Mouse (Mus musculus) neural tube, embryonic 14.5 days (tissue): ENCODE data around the gene Trabd2b. TPM values are rescaled to one million over a fixed set of nuclear protein-coding genes. Genes with fewer than 3 reads are reported as not detected.
A peak's percentile ranks its signal among the peaks of the same experiment; 100 is the strongest.

Source experiments
- ATAC-seq: fragments of 200-750 bp; cut with Nextera tagmentation; 2 replicates; pipeline ENCODE4 v1.8.0; 2017; ENCODE audit warnings: low read depth, mild to moderate bottlenecking, moderate TSS enrichment, moderate library complexity
- H3K27ac ChIP-seq: fragments of 300-500 bp; sonication (generic); 2 replicates; pipeline ENCODE4 v1.5.1; 2014; ENCODE audit warnings: low read depth, mild to moderate bottlenecking, control low read depth, low read length, moderate library complexity, mixed read lengths
- H3K27me3 ChIP-seq: fragments of 300-500 bp; sonication (generic); 2 replicates; pipeline ENCODE4 v1.6.1; 2014; ENCODE audit warnings: low read length; ENCODE audit not compliant: control insufficient read depth, insufficient read depth
- H3K36me3 ChIP-seq: fragments of 300-500 bp; sonication (generic); 2 replicates; pipeline ENCODE4 v1.6.1; 2014; ENCODE audit warnings: low read length, mixed read lengths; ENCODE audit not compliant: control insufficient read depth, insufficient read depth
- H3K4me1 ChIP-seq: fragments of 300-500 bp; sonication (generic); 2 replicates; pipeline ENCODE4 v1.6.1; 2014; ENCODE audit warnings: low read length; ENCODE audit not compliant: control insufficient read depth, insufficient read depth
- H3K4me2 ChIP-seq: fragments of 300-500 bp; sonication (generic); 2 replicates; pipeline ENCODE4 v1.6.1; 2014; ENCODE audit warnings: mild to moderate bottlenecking, low read depth, low read length, control low read depth
- H3K4me3 ChIP-seq: fragments of 300-500 bp; sonication (generic); 2 replicates; pipeline ENCODE4 v1.5.1; 2014; ENCODE audit warnings: low read depth, low read length, control low read depth, mixed read lengths
- H3K9ac ChIP-seq: fragments of 300-500 bp; sonication (generic); replicated peaks from 2 replicates; pipeline ENCODE4 v1.6.1; 2014; ENCODE audit warnings: low read depth, mild to moderate bottlenecking, control low read depth, low read length, mixed read lengths
- H3K9me3 ChIP-seq: fragments of 300-500 bp; sonication (generic); 2 replicates; pipeline ENCODE4 v1.6.1; 2016; ENCODE audit warnings: low read length; ENCODE audit not compliant: control insufficient read depth
- WGBS: fragments of 180-500 bp; shearing (Covaris S2); extraction: QIAGEN DNeasy Blood & Tissue Kit; methylation state at CpG from one replicate; pipeline ENCODE4 v1.1.7; 2014; 5-methylcytosine and 5-hydroxymethylcytosine counted together
- polyA plus RNA-seq: library from polyadenylated mRNA; unstranded; fragments of >200 nt; fragmentation: Nextera tagmentation; extraction: Ambion mirVana; gene quantifications from 2 replicates; pipeline ENCODE4 v1.2.1, GENCODE M21; 2014

The Trabd2b gene
- polyA plus RNA-seq, 1 experiment from 2014 or later: 0.56 TPM

GRCm38 (mm10) chr4:114369591-114369990 lies 36.9 kb upstream of the Trabd2b start:
- H3K4me2 ChIP-seq: no peak overlapping the region
- no peak overlapping the region for H3K9ac ChIP-seq
- H3K36me3 ChIP-seq: no peaks in the 10 kb centered on the region
- H3K27me3 ChIP-seq: no peaks in the 10 kb centered on the region
- no peak for ATAC-seq
- 77% methylated on average over 2 of the region's 2 CpGs for WGBS
- H3K27ac ChIP-seq: no peak overlapping the region
- no peaks in the 10 kb centered on the region for H3K9me3 ChIP-seq
- no peaks in the 10 kb centered on the region for H3K4me1 ChIP-seq
- no peak overlapping the region for H3K4me3 ChIP-seq

- Histone ChIP-seq H3K9ac (no peak overlapping the region), H3K4me3 (no peak overlapping the region), H3K9me3 (no peaks in the 10 kb centered on the region), H3K27me3 (no peaks in the 10 kb centered on the region), H3K4me1 (no peaks in the 10 kb centered on the region), H3K4me2 (no peak overlapping the region), H3K27ac (no peak overlapping the region), H3K36me3 (no peaks in the 10 kb centered on the region)
- no peak for ATAC-seq
Measured at GRCm38 (mm10) chr4:114370935-114371715, 35.4 kb upstream of the Trabd2b start.

GRCm38 (mm10) chr4:114372699-114373098 lies 33.8 kb upstream of the Trabd2b start:
- H3K4me3 ChIP-seq: no peak overlapping the region
- H3K4me2 ChIP-seq: no peak overlapping the region
- no peaks in the 10 kb centered on the region for H3K9me3 ChIP-seq
- H3K27ac ChIP-seq: no peak overlapping the region
- H3K4me1 ChIP-seq: no peaks in the 10 kb centered on the region
- 70% methylated on average over 3 of the region's 3 CpGs for WGBS
- H3K9ac ChIP-seq: no peak overlapping the region
- no peaks in the 10 kb centered on the region for H3K27me3 ChIP-seq
- H3K36me3 ChIP-seq: no peaks in the 10 kb centered on the region
- no peak for ATAC-seq

GRCm38 (mm10) chr4:114374330-114374729 lies 32.2 kb upstream of the Trabd2b start:
- Histone ChIP-seq H3K4me3 (no peak overlapping the region), H3K9ac (no peak overlapping the region), H3K36me3 (no peaks in the 10 kb centered on the region), H3K27ac (no peak overlapping the region), H3K4me1 (no peaks in the 10 kb centered on the region), H3K9me3 (no peaks in the 10 kb centered on the region), H3K27me3 (no peaks in the 10 kb centered on the region), H3K4me2 (no peak overlapping the region)
- ATAC-seq: no peak
- 95% methylated on average over 1 of the region's 1 CpGs for WGBS

GRCm38 (mm10) chr4:114377531-114377930 lies 29.0 kb upstream of the Trabd2b start:
- 88% methylated on average over 11 of the region's 11 CpGs for whole genome bisulfite sequencing
- H3K27ac ChIP-seq: no peak overlapping the region

GRCm38 (mm10) chr4:114378512-114378911 lies 28.0 kb upstream of the Trabd2b start:
- 85% methylated on average over 7 of the region's 7 CpGs for WGBS

More at GRCm38 (mm10) chr4:114377531-114377930, 29.0 kb upstream of the Trabd2b start:
- Histone ChIP-seq H3K36me3 (no peaks in the 10 kb centered on the region), H3K4me1 (no peaks in the 10 kb centered on the region), H3K9ac (no peak overlapping the region), H3K9me3 (no peaks in the 10 kb centered on the region), H3K4me2 (no peak overlapping the region), H3K27me3 (no peaks in the 10 kb centered on the region), H3K4me3 (no peak overlapping the region)
- no peak for ATAC-seq

GRCm38 (mm10) chr4:114379416-114379956 lies 27.0 kb upstream of the Trabd2b start:
- H3K9ac ChIP-seq: no peak overlapping the region
- H3K4me2 ChIP-seq: no peak overlapping the region
- ATAC-seq: no peak
- H3K27me3 ChIP-seq: no peaks in the 10 kb centered on the region
- H3K4me3 ChIP-seq: no peak overlapping the region
- 85% methylated on average over 4 of the region's 4 CpGs for WGBS
- H3K27ac ChIP-seq: no peak overlapping the region
- no peaks in the 10 kb centered on the region for H3K4me1 ChIP-seq
- no peaks in the 10 kb centered on the region for H3K36me3 ChIP-seq
- no peaks in the 10 kb centered on the region for H3K9me3 ChIP-seq

More at GRCm38 (mm10) chr4:114378512-114378911, 28.0 kb upstream of the Trabd2b start:
- no peak overlapping the region for H3K4me3 ChIP-seq
- H3K27ac ChIP-seq: no peak overlapping the region
- no peak overlapping the region for H3K4me2 ChIP-seq
- no peaks in the 10 kb centered on the region for H3K36me3 ChIP-seq
- H3K9me3 ChIP-seq: no peaks in the 10 kb centered on the region
- no peaks in the 10 kb centered on the region for H3K4me1 ChIP-seq
- no peak for ATAC-seq
- no peaks in the 10 kb centered on the region for H3K27me3 ChIP-seq
- no peak overlapping the region for H3K9ac ChIP-seq

GRCm38 (mm10) chr4:114382627-114383026 lies 23.9 kb upstream of the Trabd2b start:
- H3K9ac ChIP-seq: no peak overlapping the region
- H3K4me3 ChIP-seq: no peak overlapping the region
- H3K4me2 ChIP-seq: no peak overlapping the region
- no peaks in the 10 kb centered on the region for H3K4me1 ChIP-seq
- no peak overlapping the region for H3K27ac ChIP-seq
- 4% methylated on average over 1 of the region's 1 CpGs for WGBS
- H3K9me3 ChIP-seq: no peaks in the 10 kb centered on the region
- no peaks in the 10 kb centered on the region for H3K27me3 ChIP-seq
- peak; percentile 28; the same call in 1 of the 2 replicates for ATAC-seq
- H3K36me3 ChIP-seq: no peaks in the 10 kb centered on the region

GRCm38 (mm10) chr4:114385236-114385635 lies 21.3 kb upstream of the Trabd2b start:
- Histone ChIP-seq H3K4me1 (no peaks in the 10 kb centered on the region), H3K9ac (no peak overlapping the region), H3K4me3 (no peak overlapping the region), H3K9me3 (no peaks in the 10 kb centered on the region), H3K27ac (no peak overlapping the region), H3K4me2 (no peak overlapping the region), H3K36me3 (no peaks in the 10 kb centered on the region), H3K27me3 (no peaks in the 10 kb centered on the region)
- ATAC-seq: no peak
- WGBS: 92% methylated on average over 5 of the region's 5 CpGs
